Mouse (Mus musculus): ENCODE measurements at regions not wholly inside any gene's neighbourhood (a gene's known extent, or its start where the extent isn't known, plus 50 kb on each side); places are given as distances from the start of the nearest gene placed in this dataset.

- TF ChIP-seq CTCF (conservative IDR thresholded peaks at IDR 0.05 in 1 of 2, IDR thresholded peaks at IDR 0.05 in 1 of 2; ENCODE audit: low read depth in 2 of 2, low read length in 2 of 2) = no peak
- no peak for TF ChIP-seq MAX (IDR thresholded peaks at IDR 0.05; ENCODE audit: low read length)
- TF ChIP-seq RCOR1 (conservative IDR thresholded peaks at IDR 0.05; ENCODE audit: low read depth, low read length) = no peak
- TF ChIP-seq KAT2A (IDR thresholded peaks at IDR 0.05; ENCODE audit: insufficient replicate concordance, low read length) = no peak
- no peak for TF ChIP-seq ZNF384 (IDR thresholded peaks at IDR 0.05; ENCODE audit: low read depth, low read length)
- no peak for TF ChIP-seq MAFK (IDR thresholded peaks at IDR 0.05; ENCODE audit: insufficient replicate concordance, low read length)
Observed at GRCm38 (mm10) chr7:134445008-134445806, 59.7 kb upstream of the D7Ertd443e start.
